9 mouse cellular contexts compared by ENCODE assay signal in the genomic region with DNA sequence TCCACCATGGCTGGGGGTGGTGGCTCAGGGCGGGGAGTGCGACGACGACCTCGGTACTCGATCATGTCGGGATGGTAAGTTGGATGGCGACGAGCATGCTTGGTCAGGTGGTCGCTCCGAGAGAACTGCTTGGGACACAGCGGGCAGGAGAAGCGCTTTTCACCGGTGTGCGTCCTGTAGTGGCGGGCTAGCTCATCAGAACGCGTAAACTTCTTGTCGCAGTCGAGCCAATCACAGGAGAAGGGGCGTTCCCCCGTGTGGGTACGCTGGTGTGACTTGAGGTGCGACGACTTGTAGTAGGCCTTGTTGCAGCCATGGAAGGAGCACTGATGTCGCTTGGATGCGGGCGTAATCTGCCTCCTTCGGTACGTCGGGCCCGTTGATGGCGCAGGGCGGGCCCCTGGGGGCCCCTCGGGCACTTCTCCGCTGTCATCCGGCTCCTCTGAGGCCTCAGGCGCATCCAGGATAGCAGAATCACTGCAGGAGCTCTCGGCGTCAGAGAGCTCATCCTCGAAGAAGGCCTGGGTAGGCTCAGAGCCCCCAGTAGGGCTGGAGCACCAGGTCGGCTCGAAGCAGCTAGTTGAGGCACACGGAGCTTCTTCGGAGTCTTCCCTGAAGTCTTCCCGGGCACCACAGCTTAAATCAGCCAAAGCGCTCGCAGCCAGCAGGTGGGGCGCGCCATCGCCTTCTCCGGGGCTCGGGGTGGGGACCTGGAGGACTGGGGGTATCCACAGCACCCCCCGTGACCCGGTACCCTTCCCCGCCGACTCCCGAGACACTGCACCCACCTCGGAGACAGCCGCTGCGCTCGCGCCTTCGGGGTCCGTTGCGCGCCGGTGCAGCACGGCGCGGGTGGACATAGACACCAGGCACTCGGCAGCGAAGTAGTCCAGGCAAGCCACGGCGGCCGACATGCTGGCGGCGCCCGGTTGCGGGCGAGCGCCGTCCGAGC. TPM values are rescaled to one million over a fixed set of nuclear protein-coding genes. Genes with fewer than 3 reads are reported as not detected.
DNase-seq lines count a peak whose midpoint lies in the region; ATAC-seq and TF ChIP-seq lines count a peak whose summit lies in the region.
"Had no signal": no experiment of that assay in that cellular context is flagged by ENCODE, and none has a peak within 500 bp of the region (broad histone marks: within the 10 kb centered on the region; RNA-seq: fewer than 3 reads in every experiment).

No protein-coding gene starts in this region.

- no peak overlapping the region for H3K27ac ChIP-seq in forebrain, embryonic 13.5 days
- H3K27ac ChIP-seq in hindbrain, postnatal 0 days = no peak overlapping the region
- H3K27ac ChIP-seq in liver, postnatal 0 days (ENCODE audit: low read depth) = no peak overlapping the region

- peak overlapping the region; percentile 49 for H3K4me3 ChIP-seq in forebrain, embryonic 13.5 days
- H3K4me3 ChIP-seq in hindbrain, postnatal 0 days (ENCODE audit: low read length) = peak overlapping the region; percentile 52
- peak overlapping the region; percentile 51 for H3K4me3 ChIP-seq in liver, postnatal 0 days (ENCODE audit: low read depth, low read length)

- H3K27me3 ChIP-seq in forebrain, embryonic 13.5 days = peaks cover 78% of the 10 kb centered on the region
- peaks cover 42% of the 10 kb centered on the region for H3K27me3 ChIP-seq in hindbrain, postnatal 0 days (ENCODE audit: insufficient read depth, low read length)
- peaks cover 51% of the 10 kb centered on the region for H3K27me3 ChIP-seq in liver, postnatal 0 days (ENCODE audit: insufficient read depth, low read length)

- peak overlapping the region; percentile 80 for H3K4me2 ChIP-seq in forebrain, embryonic 13.5 days
- peak overlapping the region; percentile 71 for H3K4me2 ChIP-seq in hindbrain, postnatal 0 days (ENCODE audit: low read depth, low read length)
- H3K4me2 ChIP-seq in liver, postnatal 0 days (ENCODE audit: low read depth, low read length) = peak overlapping the region; percentile 75

- TF ChIP-seq CTCF in hindbrain, postnatal 0 days (IDR thresholded peaks at IDR 0.05; ENCODE audit: low read depth) = no peak
- TF ChIP-seq CTCF in liver, postnatal 0 days (IDR thresholded peaks at IDR 0.05; ENCODE audit: low read depth) = no peak

- peaks cover 10% of the 10 kb centered on the region for H3K36me3 ChIP-seq in forebrain, embryonic 13.5 days (ENCODE audit: poor library complexity, severe bottlenecking)
- no peaks in the 10 kb centered on the region for H3K36me3 ChIP-seq in hindbrain, postnatal 0 days (ENCODE audit: insufficient read depth, low read length)
- H3K36me3 ChIP-seq in liver, postnatal 0 days (replicated peaks; ENCODE audit: insufficient read depth, low read length) = no peaks in the 10 kb centered on the region

- H3K4me1 ChIP-seq in forebrain, embryonic 13.5 days = peaks cover 5% of the 10 kb centered on the region
- H3K4me1 ChIP-seq in hindbrain, postnatal 0 days (ENCODE audit: insufficient read depth, low read length) = no peaks in the 10 kb centered on the region
- no peaks in the 10 kb centered on the region for H3K4me1 ChIP-seq in liver, postnatal 0 days (ENCODE audit: insufficient read depth)

- DNase-seq in left cerebral cortex, postnatal 25 days (ENCODE audit: low spot score in 2 of 2) = peak; percentile 14 to 17
- DNase-seq in left cerebral cortex, adult 11 months (ENCODE audit: low spot score) = no peak
- peak; percentile 18 for DNase-seq in adrenal gland, postnatal 25 days
- peak; percentile 61 for DNase-seq in hindbrain, postnatal 0 days (ENCODE audit: low spot score)
- peak; percentile 35 for DNase-seq in liver, postnatal 0 days
- DNase-seq in right cerebral cortex, postnatal 14 days = peak; percentile 52
- no peak for DNase-seq in cerebellum, adult 11-12 months

- 2% methylated on average over 76 of the region's 84 CpGs for WGBS in forebrain, embryonic 13.5 days
- 3% methylated on average over 82 of the region's 84 CpGs for WGBS in hindbrain, postnatal 0 days
- WGBS in liver, postnatal 0 days (ENCODE audit: insufficient replicate concordance) = 8% methylated on average over 78 of the region's 84 CpGs

- peak overlapping the region; percentile 40; the same call in 1 of the 2 replicates for H3K9ac ChIP-seq in forebrain, embryonic 13.5 days
- H3K9ac ChIP-seq in hindbrain, postnatal 0 days (replicated peaks; ENCODE audit: low read length) = no peak overlapping the region; the same call in 1 of the 2 replicates
- no peak overlapping the region for H3K9ac ChIP-seq in liver, postnatal 0 days (replicated peaks)

- H3K9me3 ChIP-seq in forebrain, embryonic 13.5 days (replicated peaks) = peaks cover 29% of the 10 kb centered on the region
- peaks cover 29% of the 10 kb centered on the region for H3K9me3 ChIP-seq in hindbrain, postnatal 0 days (ENCODE audit: low read length)
- H3K9me3 ChIP-seq in liver, postnatal 0 days (ENCODE audit: low read length) = peaks cover 20% of the 10 kb centered on the region

- ATAC-seq in forebrain, embryonic 13.5 days = 0 out of 2 replicates have a peak, but pooled peaks have one; percentile 24
- ATAC-seq in hindbrain, postnatal 0 days = 0 out of 2 replicates have a peak, but pooled peaks have one; percentile 18
- no peak for ATAC-seq in liver, postnatal 0 days

- TF ChIP-seq EP300 in liver, postnatal 0 days (IDR thresholded peaks at IDR 0.05; ENCODE audit: low read depth) = no peak

- intact Hi-C loops in left cerebral cortex, postnatal 25 days (cut with DNase I) = no loop called here

RNA-seq across cellular contexts. Expression of a gene that starts 0.8 kb away (rescaled TPM):
- under 1 TPM; 0.48 to 0.53 TPM for total RNA-seq in left cerebral cortex, postnatal 25 days (2021)
- total RNA-seq in adrenal gland, postnatal 25 days (2021) = not detected in 2 replicates
- polyA plus RNA-seq in forebrain, embryonic 13.5 days (2015; fragmentation: Nextera tagmentation; extraction: Ambion mirVana) = 0.16 and 0.18 TPM in 2 replicates
- 0.61 and 0.99 TPM in 2 replicates for total RNA-seq in hindbrain, postnatal 0 days (2014; rRNA removed)
- 0.63 and 0.82 TPM in 2 replicates for polyA plus RNA-seq in hindbrain, postnatal 0 days (2015; fragmentation: Nextera tagmentation; extraction: Ambion mirVana)
- polyA plus RNA-seq in liver, postnatal 0 days (2015; fragmentation: Nextera tagmentation; extraction: Ambion mirVana) = 0.08 and 0.11 TPM in 2 replicates

RNA-seq across cellular contexts. Expression of a gene that starts 42.7 kb away (rescaled TPM):
- total RNA-seq in left cerebral cortex, postnatal 25 days (2021) = not detected
- not detected in 2 replicates for total RNA-seq in adrenal gland, postnatal 25 days (2021)
- polyA plus RNA-seq in forebrain, embryonic 13.5 days (2015; fragmentation: Nextera tagmentation; extraction: Ambion mirVana) = 0.19 and 0.58 TPM in 2 replicates
- total RNA-seq in hindbrain, postnatal 0 days (2014; rRNA removed) = not detected in 2 replicates
- polyA plus RNA-seq in hindbrain, postnatal 0 days (2015; fragmentation: Nextera tagmentation; extraction: Ambion mirVana) = 0.42 and 0.59 TPM in 2 replicates
- polyA plus RNA-seq in liver, postnatal 0 days (2015; fragmentation: Nextera tagmentation; extraction: Ambion mirVana) = not detected in 2 replicates
- total RNA-seq: left cerebral cortex, adult 18-20 months had no signal

Comparison
In these comparisons a context has a peak if more than half of its experiments do, and no peak if none do; other contexts are left out.
1. DNase-seq: peak in left cerebral cortex, postnatal 25 days (2 of 2), adrenal gland, postnatal 25 days (single experiment), hindbrain, postnatal 0 days (single experiment), liver, postnatal 0 days (single experiment) and right cerebral cortex, postnatal 14 days (single experiment); none in left cerebral cortex, adult 11 months (single experiment) and cerebellum, adult 11-12 months (single experiment).
2. Peak in every context shown above with its lines, with median percentiles within 50 percentile points of each other: H3K4me2 ChIP-seq and H3K4me3 ChIP-seq.